Mouse (Mus musculus): Measurements from ENCODE around the gene Ttc34. TPM values are rescaled to one million over a fixed set of nuclear protein-coding genes. Genes with fewer than 3 reads are reported as not detected.

The Ttc34 gene
- total RNA-seq (2017): not detected in 2 replicates

- ATAC-seq (replicated peaks; ENCODE audit: low read depth, poor library complexity, severe bottlenecking): peak; percentile 90
These were observed at the start of gene Ttc34 for GRCm38 (mm10) chr4:154837170-154837569. Ttc34 (plus strand) TSS chr4:154837459.

DNA sequence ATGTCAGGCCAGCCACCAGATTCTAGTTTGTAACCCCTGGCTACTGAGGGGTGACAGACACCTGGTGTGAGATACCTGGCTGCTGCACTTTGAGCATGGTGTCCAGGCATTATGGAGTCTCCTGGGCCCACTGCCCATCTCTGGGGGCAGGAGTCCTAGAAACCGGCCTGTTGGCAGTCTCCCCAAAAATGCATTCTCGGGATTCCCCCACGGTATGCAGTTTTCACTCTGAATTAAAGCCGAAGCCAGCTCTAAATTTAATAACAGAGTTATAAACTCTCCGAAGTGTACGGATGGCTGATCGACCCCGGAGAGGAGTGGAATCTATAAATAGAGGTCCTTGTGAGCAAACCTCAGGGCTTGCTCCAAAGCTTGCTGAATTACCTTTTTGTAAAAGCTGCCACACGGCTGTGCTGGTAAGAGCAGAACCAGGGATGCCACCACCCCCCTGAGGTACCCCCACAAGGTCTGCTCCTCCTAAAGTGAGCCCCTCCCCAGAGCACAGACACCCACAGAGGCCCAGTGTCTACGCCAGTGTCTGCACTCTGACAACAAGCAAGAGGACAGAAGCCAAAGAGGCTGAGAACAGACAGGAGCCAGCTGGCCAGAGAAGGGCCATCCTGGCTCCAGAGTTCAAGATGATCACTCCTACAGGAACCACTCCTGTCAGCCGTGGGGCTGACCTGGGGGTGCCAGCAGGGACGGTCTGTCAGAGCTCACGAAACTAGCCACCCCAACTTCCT, 49.1 kb upstream of the Ttc34 start:
- no peak for ATAC-seq (replicated peaks; ENCODE audit: low read depth, poor library complexity, severe bottlenecking)

- no peak for ATAC-seq (replicated peaks; ENCODE audit: low read depth, poor library complexity, severe bottlenecking)
These were observed 45.4 kb upstream of the Ttc34 start for GRCm38 (mm10) chr4:154791894-154792293.

GRCm38 (mm10) chr4:154793499-154793898, 43.8 kb upstream of the Ttc34 start:
- ATAC-seq (replicated peaks; ENCODE audit: low read depth, poor library complexity, severe bottlenecking): no peak

- peak; percentile 69 for ATAC-seq (replicated peaks; ENCODE audit: low read depth, poor library complexity, severe bottlenecking)
These were observed 39.4 kb upstream of the Ttc34 start for GRCm38 (mm10) chr4:154797834-154798233.

DNA sequence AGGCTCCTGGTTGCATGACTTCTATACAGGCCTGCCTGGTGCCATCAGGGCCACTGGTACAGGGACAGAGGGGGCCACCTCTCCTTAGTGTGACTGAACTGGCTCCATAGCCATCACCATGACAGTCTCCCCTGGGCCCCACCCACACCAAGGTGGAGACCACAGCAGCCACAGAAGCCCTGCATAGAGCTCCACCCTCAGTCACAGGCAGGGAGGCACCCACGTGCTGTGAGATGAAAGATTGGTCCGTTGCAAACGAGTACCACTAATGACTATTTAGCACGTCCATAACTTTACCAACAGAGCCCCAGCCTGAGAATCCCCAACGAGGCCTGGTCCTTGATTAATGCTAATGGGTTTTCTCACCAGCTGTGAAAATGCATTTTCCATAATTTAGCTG, 36.7 kb upstream of the Ttc34 start:
- no peak for ATAC-seq (replicated peaks; ENCODE audit: low read depth, poor library complexity, severe bottlenecking)

- ATAC-seq (replicated peaks; ENCODE audit: low read depth, poor library complexity, severe bottlenecking): peak; percentile 34; the same call in 1 of the 2 replicates
These were observed 35.0 kb upstream of the Ttc34 start for GRCm38 (mm10) chr4:154802210-154802609.

DNA sequence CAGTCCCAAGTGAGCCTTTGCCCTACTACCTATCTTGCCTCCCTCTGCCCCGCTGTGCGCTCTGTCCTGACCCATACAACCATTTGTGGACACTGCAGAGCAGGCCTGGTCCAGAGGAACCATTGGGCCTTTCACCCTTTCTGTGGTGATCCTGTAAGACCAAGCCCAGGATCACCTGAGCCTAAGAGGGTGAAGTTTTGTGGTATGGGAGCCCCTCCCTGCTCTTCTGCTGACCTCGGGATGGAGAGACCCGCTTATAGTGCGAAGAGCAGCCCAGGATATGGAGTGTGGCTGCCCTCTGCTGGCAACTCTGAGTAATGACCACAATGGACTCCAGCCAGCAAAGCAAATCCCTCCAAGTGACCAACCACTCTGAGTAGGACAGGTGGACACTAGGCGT, 11.6 kb upstream of the Ttc34 start:
- peak; percentile 90 for ATAC-seq (replicated peaks; ENCODE audit: low read depth, poor library complexity, severe bottlenecking)

- ATAC-seq (replicated peaks; ENCODE audit: low read depth, poor library complexity, severe bottlenecking): no peak
These were observed 11.0 kb upstream of the Ttc34 start for GRCm38 (mm10) chr4:154826224-154826623.

DNA sequence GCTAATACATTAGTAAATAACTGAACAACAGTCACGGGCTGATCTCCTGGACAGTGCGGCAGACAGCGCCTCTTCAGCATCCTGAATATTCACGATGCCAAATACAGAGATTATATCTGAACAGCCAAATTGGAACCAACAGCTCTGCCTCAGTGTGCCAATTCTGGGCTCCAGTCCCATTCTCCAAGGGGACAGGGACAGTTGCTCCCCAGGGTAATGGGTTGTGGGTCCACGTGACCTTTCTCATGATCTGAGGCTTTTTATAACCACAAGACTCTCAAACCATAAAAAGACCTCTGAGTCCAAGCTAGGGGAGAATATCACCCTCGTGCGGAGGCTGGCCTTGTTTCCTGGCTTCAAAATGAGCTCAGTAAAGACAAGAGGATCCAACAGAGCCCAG, 10.1 kb upstream of the Ttc34 start:
- no peak for ATAC-seq (replicated peaks; ENCODE audit: low read depth, poor library complexity, severe bottlenecking)

- no peak for ATAC-seq (replicated peaks; ENCODE audit: low read depth, poor library complexity, severe bottlenecking)
These were observed 9.2 kb upstream of the Ttc34 start for GRCm38 (mm10) chr4:154827861-154828610.

DNA sequence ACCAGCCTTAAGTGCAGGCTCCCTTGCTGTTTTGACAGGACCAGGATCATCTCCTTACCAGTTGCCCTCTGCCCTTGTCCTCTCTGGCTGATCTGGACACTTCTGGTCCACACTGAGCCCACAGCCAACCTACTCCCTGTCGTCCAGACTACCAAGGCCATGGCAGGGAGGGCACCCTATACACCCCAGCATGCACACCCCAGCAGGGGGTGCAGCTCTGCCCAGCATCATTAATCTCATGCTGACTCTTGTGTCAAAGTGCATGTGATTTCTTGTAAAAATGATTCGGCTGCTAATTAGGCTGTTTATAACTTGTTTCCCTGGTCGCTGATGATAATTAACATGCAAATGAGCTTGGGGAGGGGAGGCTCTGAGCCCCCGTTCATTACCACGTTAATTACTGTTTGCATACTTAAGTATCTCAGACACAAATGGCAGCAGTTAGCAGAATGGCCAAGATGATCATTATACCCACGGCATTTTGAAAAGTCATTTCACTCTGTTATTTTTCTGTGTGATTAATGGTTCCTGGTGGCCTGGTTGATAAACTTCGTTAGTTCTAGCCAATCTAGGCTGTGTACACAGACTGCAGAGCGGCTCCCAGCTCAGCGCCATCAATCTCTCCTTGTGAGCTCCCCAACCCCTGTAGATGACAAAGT, 5.2 kb upstream of the Ttc34 start:
- no peak for ATAC-seq (replicated peaks; ENCODE audit: low read depth, poor library complexity, severe bottlenecking)

DNA sequence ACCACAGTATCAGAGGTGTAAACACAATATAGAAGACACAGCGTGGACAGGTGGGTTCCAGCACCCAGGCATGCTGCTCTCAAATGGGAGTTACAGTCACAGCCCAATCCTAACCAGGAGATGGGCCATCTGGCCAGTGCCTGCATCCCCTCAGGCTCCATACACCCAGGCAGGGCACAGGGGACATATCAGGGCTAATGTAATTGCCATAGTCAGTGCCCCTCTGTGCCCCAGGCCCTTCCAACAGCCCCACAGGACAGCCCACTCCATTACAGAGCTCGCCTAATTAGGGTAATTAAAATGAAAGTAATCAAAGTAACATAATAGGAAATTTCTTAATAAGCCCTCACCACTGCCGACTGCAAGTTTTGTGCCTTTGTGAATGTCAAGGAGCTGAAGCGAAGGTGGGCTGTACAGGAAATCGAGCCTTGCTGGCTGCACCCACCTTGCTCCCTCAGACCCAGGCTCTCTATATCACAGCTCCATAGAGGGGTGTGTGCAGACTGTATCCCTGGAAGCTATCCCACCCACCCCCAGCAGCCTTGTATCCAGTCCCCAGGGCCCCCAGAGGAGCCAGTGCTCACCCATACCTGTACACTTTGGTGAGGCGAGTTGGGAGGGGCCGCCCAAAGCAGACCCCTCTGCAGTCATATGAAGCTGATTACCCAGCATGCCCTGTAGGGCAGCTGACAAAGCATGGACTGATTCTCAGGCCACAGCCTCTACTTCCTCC, 910 bp upstream of the Ttc34 start:
- no peak for ATAC-seq (replicated peaks; ENCODE audit: low read depth, poor library complexity, severe bottlenecking)

DNA sequence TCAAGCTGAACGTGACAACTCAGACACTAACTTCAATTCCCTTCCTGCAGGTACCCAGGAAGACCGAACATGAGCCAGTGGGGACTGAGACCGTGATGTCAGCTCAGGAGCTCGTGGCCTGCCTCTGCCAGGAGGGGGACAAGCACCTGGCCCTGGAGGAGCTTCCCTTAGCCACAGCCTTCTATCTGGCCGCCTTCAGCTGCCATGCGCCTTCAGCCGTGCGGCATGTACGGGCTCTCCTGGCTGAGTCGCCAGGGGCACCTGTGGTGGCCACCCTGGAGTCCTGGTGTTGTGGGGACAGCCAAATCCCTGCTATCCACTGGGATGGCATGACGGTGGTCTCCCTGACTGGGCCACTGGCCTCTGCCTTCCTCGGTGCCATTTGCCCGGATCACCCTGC, 1.5 kb downstream of the Ttc34 start:
- ATAC-seq (replicated peaks; ENCODE audit: low read depth, poor library complexity, severe bottlenecking): no peak

DNA sequence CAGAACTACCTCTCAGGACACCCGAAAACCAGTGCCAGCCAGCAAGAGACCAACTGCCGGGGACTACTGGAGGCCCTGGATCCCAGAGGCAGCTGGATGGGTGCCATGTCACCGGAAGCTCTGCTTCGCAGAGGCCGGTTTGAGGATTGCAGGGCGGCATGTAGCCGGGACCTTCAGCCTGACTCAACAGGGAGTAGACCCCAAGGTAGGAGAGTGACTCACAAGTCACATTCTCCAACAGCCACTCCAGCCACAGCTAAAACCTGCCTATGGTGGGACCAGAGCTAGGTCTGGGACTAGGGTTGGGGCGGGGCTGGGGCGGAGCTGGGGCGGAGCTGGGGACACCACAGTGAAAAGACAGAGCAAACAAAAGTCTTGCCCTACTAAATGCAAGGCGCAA, 2.1 kb downstream of the Ttc34 start:
- ATAC-seq (replicated peaks; ENCODE audit: low read depth, poor library complexity, severe bottlenecking): no peak

GRCm38 (mm10) chr4:154852696-154853095, 15.4 kb downstream of the Ttc34 start:
- no peak for ATAC-seq (replicated peaks; ENCODE audit: low read depth, poor library complexity, severe bottlenecking)

DNA sequence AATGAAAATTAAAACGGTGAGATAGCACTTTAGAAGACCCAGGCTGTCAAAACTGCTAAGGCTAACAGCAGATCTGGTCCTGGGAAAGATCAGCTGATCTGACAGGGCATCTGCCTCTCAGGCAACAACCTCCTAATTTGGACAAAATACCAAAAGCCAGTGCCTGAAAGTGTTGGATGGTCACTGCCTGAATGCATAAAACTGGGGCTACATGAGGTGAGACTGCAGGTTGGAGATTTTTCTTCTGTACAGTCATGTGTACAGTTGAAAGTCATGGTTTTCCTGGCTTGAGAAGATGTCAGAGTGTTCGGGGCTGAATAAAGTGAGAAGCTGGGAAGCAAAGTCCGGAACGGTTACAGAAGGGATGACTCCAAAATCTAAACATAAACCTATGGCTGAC, 16.6 kb downstream of the Ttc34 start:
- ATAC-seq (replicated peaks; ENCODE audit: low read depth, poor library complexity, severe bottlenecking): no peak

DNA sequence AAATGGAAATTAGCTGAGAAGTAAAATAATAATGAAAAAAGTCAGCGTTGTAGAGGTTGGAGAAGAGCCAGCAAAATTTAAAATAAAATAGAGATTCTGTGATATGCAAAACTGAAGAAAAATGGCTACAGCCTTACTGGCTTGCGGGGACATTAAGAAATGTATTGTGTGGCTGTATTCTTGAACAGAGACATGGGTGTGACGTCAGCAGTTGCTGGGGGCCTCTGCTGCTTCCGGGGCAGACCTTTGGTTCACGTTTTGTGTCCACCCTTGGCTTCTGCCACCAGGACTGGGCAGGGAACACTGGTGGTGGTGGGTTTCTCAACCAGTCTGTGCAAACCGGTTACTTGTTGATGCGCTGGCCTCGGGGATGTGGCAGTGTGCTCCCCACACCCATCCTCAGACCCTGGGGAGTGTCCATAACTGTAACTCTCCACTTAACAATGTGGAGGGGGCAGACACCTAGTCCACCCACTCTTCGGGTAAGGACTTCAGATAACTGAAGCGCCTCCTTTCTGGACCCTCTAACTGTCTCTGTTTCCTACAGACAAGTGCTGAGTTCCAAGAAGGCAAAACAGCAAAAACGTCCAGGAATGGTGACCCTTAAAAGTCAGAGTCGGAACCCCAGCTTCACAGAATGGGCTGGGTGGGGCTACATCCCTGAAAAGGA, 17.6 kb downstream of the Ttc34 start:
- peak; percentile 55 for ATAC-seq (replicated peaks; ENCODE audit: low read depth, poor library complexity, severe bottlenecking)

- peak; percentile 91 for ATAC-seq (replicated peaks; ENCODE audit: low read depth, poor library complexity, severe bottlenecking)
These were observed 18.6 kb downstream of the Ttc34 start for GRCm38 (mm10) chr4:154855721-154856479.
